Mouse (Mus musculus) lung, embryonic 16.5 days (tissue): ENCODE results near the gene Prkca. TPM values are rescaled to one million over a fixed set of nuclear protein-coding genes. Genes with fewer than 3 reads are reported as not detected.

Source experiments
- ATAC-seq: fragments of 200-750 bp; cut with Nextera tagmentation; 2 replicates; pipeline ENCODE4 v1.8.0; 2017; ENCODE audit warnings: low read depth, mild to moderate bottlenecking, moderate library complexity
- H3K27ac ChIP-seq: fragments of 300-500 bp; sonication (generic); 2 replicates; pipeline ENCODE4 v1.5.1; 2014; ENCODE audit warnings: mild to moderate bottlenecking, control low read depth, low read length
- H3K27me3 ChIP-seq: fragments of 300-500 bp; sonication (generic); 2 replicates; pipeline ENCODE4 v1.6.1; 2014; ENCODE audit warnings: low read depth, low read length, mixed read lengths; ENCODE audit not compliant: control insufficient read depth, insufficient read depth
- H3K36me3 ChIP-seq: fragments of 300-500 bp; sonication (generic); 2 replicates; pipeline ENCODE4 v1.6.1; 2014; ENCODE audit warnings: low read length; ENCODE audit not compliant: control insufficient read depth, insufficient read depth
- H3K4me1 ChIP-seq: fragments of 300-500 bp; sonication (generic); replicated peaks from 2 replicates; pipeline ENCODE4 v1.6.1; 2014; ENCODE audit warnings: low read length, mixed read lengths; ENCODE audit not compliant: control insufficient read depth, insufficient read depth
- H3K4me2 ChIP-seq: fragments of 300-500 bp; sonication (generic); 2 replicates; pipeline ENCODE4 v1.6.1; 2014; ENCODE audit warnings: low read depth, low read length, control low read depth
- H3K4me3 ChIP-seq: fragments of 300-500 bp; sonication (generic); 2 replicates; pipeline ENCODE4 v1.5.1; 2014; ENCODE audit warnings: mild to moderate bottlenecking, low read length, control low read depth
- H3K9ac ChIP-seq: fragments of 300-500 bp; sonication (generic); 2 replicates; pipeline ENCODE4 v1.6.1; 2014; ENCODE audit warnings: low read length, control low read depth
- H3K9me3 ChIP-seq: fragments of 300-500 bp; sonication (generic); 2 replicates; pipeline ENCODE4 v1.6.1; 2016; ENCODE audit warnings: low read length; ENCODE audit not compliant: control insufficient read depth
- whole genome bisulfite sequencing: fragments of 180-500 bp; shearing (Covaris S2); extraction: QIAGEN DNeasy Blood & Tissue Kit; methylation state at CpG from one replicate; pipeline ENCODE4 v1.1.7; 2014; 5-methylcytosine and 5-hydroxymethylcytosine counted together
- polyA plus RNA-seq: library from polyadenylated mRNA; unstranded; fragments of >200 nt; fragmentation: Nextera tagmentation; extraction: Ambion mirVana; gene quantifications from 2 replicates; pipeline ENCODE4 v1.2.1, GENCODE M21; 2015

Gene Prkca
- 8.8 and 10.1 TPM in 2 replicates for polyA plus RNA-seq

DNA sequence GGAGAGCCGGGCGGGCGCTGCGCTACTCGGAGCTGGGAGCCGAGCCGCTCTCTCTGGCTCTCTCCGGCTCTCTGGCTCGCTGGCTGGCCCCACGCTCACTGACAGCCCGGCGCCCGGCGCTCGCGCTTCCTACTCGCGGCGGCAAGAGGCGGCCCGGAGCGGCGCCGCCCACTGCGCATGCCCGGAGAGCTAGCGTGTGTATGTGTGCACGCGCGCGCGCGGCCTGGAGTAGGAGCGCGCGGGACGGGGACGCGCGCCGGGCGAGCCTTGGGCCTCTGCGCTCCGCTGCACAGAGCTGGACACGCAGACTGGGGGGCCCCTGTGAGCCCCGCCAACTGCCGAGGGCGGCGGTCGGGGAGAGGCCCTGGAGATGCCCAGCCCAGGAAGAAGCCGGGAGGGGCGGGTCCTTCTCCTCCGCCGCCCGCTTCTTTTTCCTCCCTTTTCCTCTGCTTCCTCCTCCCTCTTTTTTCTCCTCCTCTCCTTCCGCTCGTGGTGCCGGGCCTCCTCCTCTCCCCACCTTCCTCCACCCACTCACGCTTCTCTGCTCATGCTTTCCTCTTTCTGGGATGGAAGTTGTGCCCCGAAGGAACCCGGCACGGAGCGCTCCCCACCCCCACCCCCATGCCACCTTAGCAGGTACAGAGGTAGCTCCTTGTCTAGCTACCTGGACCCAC is at the start of gene Prkca:
Gene Prkca (minus strand): TSS at position 140 of the 674 bp plus-strand sequence.
- WGBS: under 1% methylated on average over 27 of the region's 63 CpGs
- Histone ChIP-seq H3K27ac (peak within 1 kb of the TSS; percentile 81), H3K4me3 (peak within 1 kb of the TSS; percentile 83), H3K9me3 (no peaks in the 10 kb centered on the region), H3K36me3 (no peaks in the 10 kb centered on the region), H3K4me1 (peaks cover 10% of the 10 kb centered on the region; the same call in 1 of the 2 replicates), H3K9ac (peak within 1 kb of the TSS; percentile 84), H3K4me2 (peak within 1 kb of the TSS; percentile 98), H3K27me3 (no peaks in the 10 kb centered on the region; the same call in 1 of the 2 replicates)
- ATAC-seq: peak; percentile 96

DNA sequence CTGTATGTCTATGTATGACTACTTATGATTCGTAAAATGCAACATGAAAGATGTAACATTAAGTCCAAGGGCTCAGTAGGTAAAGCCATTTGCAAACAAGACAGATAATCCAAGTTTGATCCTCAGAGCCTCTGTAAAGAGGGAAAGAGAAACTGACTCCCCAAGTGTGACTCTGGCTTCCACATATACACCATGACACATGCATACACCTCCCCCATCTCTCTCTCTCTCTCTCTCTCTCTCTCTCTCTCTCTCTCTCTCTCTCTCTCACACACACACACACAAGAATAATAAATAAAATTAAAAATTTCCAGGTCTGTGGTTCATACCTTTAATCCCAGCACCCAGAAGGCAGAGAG is 41.9 kb upstream of the Prkca start:
- H3K27me3 ChIP-seq: no peaks in the 10 kb centered on the region
- ATAC-seq: no peak
- no peak overlapping the region for H3K9ac ChIP-seq
- H3K4me2 ChIP-seq: no peak overlapping the region
- H3K4me3 ChIP-seq: no peak overlapping the region
- no peak overlapping the region for H3K27ac ChIP-seq
- H3K36me3 ChIP-seq: no peaks in the 10 kb centered on the region
- H3K9me3 ChIP-seq: no peaks in the 10 kb centered on the region
- no peaks in the 10 kb centered on the region for H3K4me1 ChIP-seq
- WGBS: 92% methylated on average over 1 of the region's 1 CpGs

DNA sequence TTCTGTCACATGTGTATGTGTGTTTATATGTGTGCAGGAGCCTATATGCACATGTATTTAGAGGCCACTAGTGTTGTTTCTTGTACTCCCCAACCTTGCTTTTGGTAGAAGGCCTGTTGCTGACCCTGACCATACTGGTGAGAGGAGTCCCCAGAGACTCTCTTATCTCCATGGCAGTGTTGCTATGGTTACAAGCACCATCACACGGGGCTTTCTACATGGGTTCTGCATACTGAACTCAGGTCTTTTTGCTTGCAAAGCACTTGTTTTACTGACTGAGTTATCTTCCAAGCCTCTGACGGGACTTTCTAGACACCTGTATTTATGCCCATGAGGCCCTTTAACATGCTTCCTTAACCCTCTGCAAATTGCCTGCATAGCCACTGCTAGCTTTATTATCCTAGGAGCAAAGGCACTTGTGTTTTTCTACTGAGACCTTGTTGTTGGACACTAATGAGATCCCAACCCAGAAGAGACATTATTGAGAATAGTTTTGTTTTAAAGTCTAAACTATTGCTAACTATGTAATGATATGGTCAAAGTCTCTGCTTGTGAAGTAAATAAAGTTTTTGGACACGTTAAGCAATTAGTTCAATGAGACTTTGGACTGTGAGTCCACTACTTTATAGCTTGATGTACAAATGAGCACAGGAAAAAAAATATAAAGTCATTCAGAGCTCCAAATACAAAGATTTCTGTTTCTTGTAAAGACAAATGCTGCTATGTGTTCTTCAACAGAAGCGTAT is 41.4 kb upstream of the Prkca start:
- Histone ChIP-seq H3K9me3 (no peaks in the 10 kb centered on the region), H3K27me3 (no peaks in the 10 kb centered on the region), H3K4me3 (no peak overlapping the region), H3K36me3 (no peaks in the 10 kb centered on the region), H3K27ac (no peak overlapping the region), H3K4me1 (no peaks in the 10 kb centered on the region), H3K9ac (no peak overlapping the region), H3K4me2 (no peak overlapping the region)
- WGBS: 55% methylated on average over 4 of the region's 4 CpGs
- ATAC-seq: no peak

DNA sequence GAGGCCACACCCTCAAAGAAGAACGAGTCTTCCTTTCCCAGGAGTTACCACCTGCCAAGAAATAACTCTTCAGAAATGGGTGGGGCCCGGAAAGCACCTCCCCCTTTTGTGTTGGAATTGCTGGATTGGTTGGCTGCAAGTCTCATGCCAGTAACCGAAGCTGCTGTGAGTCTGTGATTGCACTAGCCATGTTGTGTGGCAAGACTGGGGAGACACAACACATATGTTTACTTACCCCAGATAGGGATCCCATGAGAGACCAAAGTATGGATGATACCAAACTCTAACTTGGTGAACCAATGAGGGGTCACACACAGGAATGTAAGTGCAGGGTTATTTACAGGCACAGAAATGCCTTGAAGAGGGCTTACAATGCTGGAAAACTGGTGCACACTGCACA is 38.9 kb upstream of the Prkca start:
- no peaks in the 10 kb centered on the region for H3K9me3 ChIP-seq
- H3K4me2 ChIP-seq: no peak overlapping the region
- 73% methylated on average over 3 of the region's 3 CpGs for WGBS
- H3K27me3 ChIP-seq: no peaks in the 10 kb centered on the region
- no peak for ATAC-seq
- H3K4me3 ChIP-seq: no peak overlapping the region
- no peak overlapping the region for H3K27ac ChIP-seq
- no peaks in the 10 kb centered on the region for H3K36me3 ChIP-seq
- H3K4me1 ChIP-seq: no peaks in the 10 kb centered on the region
- H3K9ac ChIP-seq: no peak overlapping the region

DNA sequence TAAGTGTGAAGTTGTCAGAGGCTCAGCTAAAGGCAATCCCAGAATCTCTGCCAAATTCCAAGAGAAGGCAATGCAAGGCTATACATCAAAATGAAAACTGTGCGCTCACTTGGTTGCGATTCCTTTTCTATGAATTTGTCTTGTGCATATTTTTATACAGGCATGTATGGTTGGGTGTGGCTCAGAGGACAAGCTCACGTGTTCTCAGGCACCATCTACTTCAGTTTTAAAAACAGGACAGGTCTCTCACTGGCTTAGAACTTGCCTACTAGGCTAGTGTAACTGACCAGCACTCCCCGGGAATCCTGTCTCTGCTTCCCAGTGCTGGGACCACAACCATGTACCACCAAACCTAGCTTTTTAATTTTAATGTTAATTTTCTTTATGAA is 34.6 kb upstream of the Prkca start:
- H3K27ac ChIP-seq: no peak overlapping the region
- H3K27me3 ChIP-seq: no peaks in the 10 kb centered on the region
- ATAC-seq: no peak; the same call in 1 of the 2 replicates
- 54% methylated on average over 4 of the region's 4 CpGs for WGBS
- H3K4me2 ChIP-seq: no peak overlapping the region
- H3K4me1 ChIP-seq: no peaks in the 10 kb centered on the region
- no peak overlapping the region for H3K4me3 ChIP-seq
- no peaks in the 10 kb centered on the region for H3K36me3 ChIP-seq
- H3K9me3 ChIP-seq: no peaks in the 10 kb centered on the region
- H3K9ac ChIP-seq: no peak overlapping the region

DNA sequence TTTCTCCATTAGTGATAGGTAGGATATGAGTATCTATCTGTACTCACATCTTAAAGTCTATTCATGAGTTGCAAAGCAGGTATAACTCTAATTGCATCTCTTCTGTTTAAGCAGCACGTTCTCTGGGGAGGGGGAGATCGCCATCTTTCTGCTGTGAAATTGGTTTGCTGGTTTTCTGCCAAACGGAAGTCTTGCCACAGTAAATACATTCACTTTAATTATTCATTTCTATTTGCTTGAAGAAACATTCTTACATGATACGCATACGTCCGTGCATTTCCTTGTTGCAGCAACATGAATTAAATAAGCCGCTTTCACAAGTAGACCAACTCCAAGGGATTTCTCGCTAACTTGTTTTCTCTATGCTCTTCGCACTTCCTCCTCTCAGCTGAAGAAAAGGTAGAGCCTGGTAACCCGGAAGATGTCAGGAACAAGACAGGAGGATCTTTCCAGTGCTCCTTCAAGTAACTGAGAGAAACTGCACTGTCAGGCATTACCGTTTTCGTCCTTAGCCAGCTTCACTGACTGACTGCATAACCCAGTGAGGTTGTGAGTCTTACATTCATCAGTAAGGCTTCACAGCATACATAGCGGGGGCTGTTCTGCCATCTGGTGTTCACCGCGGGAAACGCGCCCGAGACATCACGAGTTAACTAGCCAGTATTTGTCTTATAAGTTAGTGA is 34.1 kb upstream of the Prkca start:
- no peak overlapping the region for H3K4me3 ChIP-seq
- H3K9ac ChIP-seq: no peak overlapping the region
- H3K27ac ChIP-seq: no peak overlapping the region
- no peaks in the 10 kb centered on the region for H3K9me3 ChIP-seq
- ATAC-seq: peak; percentile 92
- H3K27me3 ChIP-seq: no peaks in the 10 kb centered on the region
- H3K4me2 ChIP-seq: no peak overlapping the region
- H3K36me3 ChIP-seq: no peaks in the 10 kb centered on the region
- no peaks in the 10 kb centered on the region for H3K4me1 ChIP-seq
- 31% methylated on average over 19 of the region's 19 CpGs for WGBS

DNA sequence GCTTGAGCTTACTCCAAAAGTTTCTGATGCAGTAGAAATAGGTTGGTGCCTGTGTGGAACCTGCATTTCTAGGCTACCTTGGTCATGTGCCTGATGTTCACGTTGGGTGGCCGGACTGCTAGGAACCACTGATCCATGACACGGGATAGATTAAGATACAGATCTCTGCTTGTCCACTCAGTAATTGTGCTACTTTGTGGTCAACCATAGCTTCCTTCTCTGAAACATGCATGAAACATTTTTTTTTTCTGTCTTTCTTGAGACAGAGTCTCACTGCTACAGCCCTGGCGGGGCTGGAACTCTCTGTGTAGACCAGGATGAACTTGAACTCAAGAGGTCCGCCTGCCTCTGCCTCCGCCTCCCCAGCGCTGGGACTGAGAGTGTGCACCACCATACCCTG is 33.1 kb upstream of the Prkca start:
- 94% methylated on average over 7 of the region's 7 CpGs for WGBS
- Histone ChIP-seq H3K9me3 (no peaks in the 10 kb centered on the region), H3K4me1 (no peaks in the 10 kb centered on the region), H3K4me3 (no peak overlapping the region), H3K4me2 (no peak overlapping the region), H3K27ac (no peak overlapping the region), H3K36me3 (no peaks in the 10 kb centered on the region), H3K27me3 (no peaks in the 10 kb centered on the region), H3K9ac (no peak overlapping the region)
- no peak for ATAC-seq

DNA sequence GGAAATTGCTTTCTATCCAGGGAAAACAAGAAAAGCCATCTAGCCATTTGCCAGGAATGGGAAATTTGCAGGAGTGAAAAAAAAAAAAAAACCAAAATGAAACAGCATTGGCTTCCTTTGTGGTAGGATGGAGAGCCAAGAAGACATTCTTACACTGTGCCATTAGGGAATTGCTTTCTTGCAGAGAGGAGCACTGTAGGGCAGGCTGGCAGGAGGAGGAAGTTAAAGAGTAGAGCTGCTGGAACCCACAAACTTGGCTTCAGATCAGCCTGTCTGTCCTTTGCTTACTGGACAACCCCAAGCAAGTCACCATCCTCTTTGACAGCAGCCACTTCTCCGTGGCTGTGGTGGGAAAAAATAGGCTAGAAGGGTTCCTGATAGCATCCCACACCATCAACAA is 23.3 kb upstream of the Prkca start:
- no peak for ATAC-seq
- no peaks in the 10 kb centered on the region for H3K36me3 ChIP-seq
- WGBS: 44% methylated on average over 1 of the region's 1 CpGs

DNA sequence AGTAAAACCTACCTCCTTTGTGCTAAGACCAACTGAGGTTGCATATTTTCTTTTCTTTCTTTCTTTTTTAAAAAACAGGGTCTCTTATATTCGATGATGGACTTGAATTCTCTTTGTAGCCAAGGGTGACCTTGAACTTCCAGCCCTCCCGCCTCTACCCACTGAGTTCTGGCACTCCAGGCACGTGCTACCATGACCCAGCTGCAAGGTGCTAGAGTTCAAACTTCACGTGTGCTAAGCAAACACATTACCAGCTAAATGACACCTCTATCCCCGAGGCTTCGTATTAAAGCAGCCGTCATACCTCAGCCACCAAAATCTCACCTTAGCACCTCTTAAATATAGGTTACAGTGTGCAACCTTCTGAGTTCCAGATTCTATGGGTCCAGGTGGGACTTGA is 21.9 kb upstream of the Prkca start:
- H3K27ac ChIP-seq: no peak overlapping the region
- H3K4me2 ChIP-seq: no peak overlapping the region
- no peaks in the 10 kb centered on the region for H3K27me3 ChIP-seq
- no peak overlapping the region for H3K9ac ChIP-seq
- H3K4me3 ChIP-seq: no peak overlapping the region
- peaks cover 18% of the 10 kb centered on the region for H3K4me1 ChIP-seq
- 37% methylated on average over 7 of the region's 7 CpGs for WGBS
- H3K36me3 ChIP-seq: no peaks in the 10 kb centered on the region
- H3K9me3 ChIP-seq: no peaks in the 10 kb centered on the region
- no peak for ATAC-seq

More for the DNA sequence above, 23.3 kb upstream of the Prkca start:
- Histone ChIP-seq H3K27me3 (no peaks in the 10 kb centered on the region), H3K4me3 (no peak overlapping the region), H3K9me3 (no peaks in the 10 kb centered on the region), H3K27ac (no peak overlapping the region), H3K9ac (no peak overlapping the region), H3K4me1 (peaks cover 18% of the 10 kb centered on the region), H3K4me2 (no peak overlapping the region)
